Mouse (Mus musculus): ENCODE results near the gene Prtn3.

DNA sequence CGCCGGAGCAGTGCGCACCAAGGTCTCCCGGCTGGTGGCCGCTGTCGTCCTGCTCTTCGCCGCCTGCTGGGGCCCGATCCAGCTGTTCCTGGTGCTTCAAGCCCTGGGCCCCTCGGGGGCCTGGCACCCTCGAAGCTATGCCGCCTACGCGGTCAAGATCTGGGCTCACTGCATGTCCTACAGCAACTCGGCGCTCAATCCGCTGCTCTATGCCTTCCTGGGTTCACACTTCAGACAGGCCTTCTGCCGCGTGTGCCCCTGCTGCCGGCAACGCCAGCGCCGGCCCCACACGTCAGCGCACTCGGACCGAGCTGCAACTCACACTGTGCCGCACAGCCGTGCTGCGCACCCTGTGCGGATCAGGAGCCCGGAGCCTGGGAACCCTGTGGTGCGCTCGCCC lies 47.3 kb downstream of the Prtn3 start:
- TF ChIP-seq CTCF (IDR thresholded peaks at IDR 0.05; ENCODE audit: insufficient read depth, low read length): no peak
- no peak for TF ChIP-seq POLR2A (IDR thresholded peaks at IDR 0.05; ENCODE audit: borderline replicate concordance, extremely low read depth, low read depth, low read length)
